Mouse (Mus musculus): ENCODE measurements at regions not wholly inside any gene's neighbourhood (a gene's known extent, or its start where the extent isn't known, plus 50 kb on each side); places are given as distances from the start of the nearest gene placed in this dataset.

- Histone ChIP-seq H3K9ac (replicated peaks; ENCODE audit: low read length) (no peak overlapping the region), H3K4me1 (ENCODE audit: insufficient read depth, low read length) (0 out of 2 replicates have a peak, but pooled peaks cover 4% of the 10 kb centered on the region), H3K9me3 (ENCODE audit: low read length) (no peaks in the 10 kb centered on the region), H3K36me3 (ENCODE audit: insufficient read depth, low read length) (no peaks in the 10 kb centered on the region), H3K27me3 (ENCODE audit: insufficient read depth, low read length) (no peaks in the 10 kb centered on the region), H3K4me3 (ENCODE audit: low read length) (no peak overlapping the region), H3K4me2 (replicated peaks; ENCODE audit: low read depth, low read length) (no peak overlapping the region), H3K27ac (ENCODE audit: low read length) (no peak overlapping the region)
- 37% methylated on average over 18 of the region's 18 CpGs for WGBS
- no peak for ATAC-seq (ENCODE audit: low FRiP score, low TSS enrichment)
These were observed 787.4 kb downstream of the Nr2f2 start for GRCm38 (mm10) chr7:69578958-69579810.

- no peak overlapping the region for H3K4me3 ChIP-seq (ENCODE audit: low read length)
- no peaks in the 10 kb centered on the region for H3K4me1 ChIP-seq (ENCODE audit: insufficient read depth, low read length)
- H3K4me2 ChIP-seq (replicated peaks; ENCODE audit: low read depth, low read length): no peak overlapping the region
- ATAC-seq (ENCODE audit: low FRiP score, low TSS enrichment): no peak
- no peak overlapping the region for H3K27ac ChIP-seq (ENCODE audit: low read length)
- H3K9me3 ChIP-seq (ENCODE audit: low read length): no peaks in the 10 kb centered on the region
- no peak overlapping the region for H3K9ac ChIP-seq (replicated peaks; ENCODE audit: low read length)
- H3K27me3 ChIP-seq (ENCODE audit: insufficient read depth, low read length): no peaks in the 10 kb centered on the region
- WGBS: 81% methylated on average over 6 of the region's 6 CpGs
- no peaks in the 10 kb centered on the region for H3K36me3 ChIP-seq (ENCODE audit: insufficient read depth, low read length)
These were observed 788.8 kb downstream of the Nr2f2 start for GRCm38 (mm10) chr7:69577754-69578153.

DNA sequence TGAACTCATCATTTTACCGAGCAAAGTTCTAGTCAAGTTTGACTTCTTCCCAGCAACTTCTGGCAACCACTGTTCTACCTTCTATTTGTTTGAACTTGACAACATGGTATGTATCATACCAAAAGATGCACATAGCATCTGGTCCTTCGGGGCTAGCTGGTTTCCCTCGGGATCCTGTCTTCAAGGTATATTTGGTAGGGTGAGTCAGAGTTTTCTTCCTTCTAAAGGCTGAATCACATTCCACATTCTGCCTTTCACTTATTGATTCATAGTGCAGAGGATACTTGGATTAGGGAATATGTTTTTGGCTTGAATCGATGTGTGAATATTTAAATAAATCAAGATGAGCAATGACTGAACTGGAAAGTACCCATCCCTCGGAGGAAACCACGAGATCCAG lies 789.9 kb downstream of the Nr2f2 start:
- no peaks in the 10 kb centered on the region for H3K36me3 ChIP-seq (ENCODE audit: insufficient read depth, low read length)
- H3K4me2 ChIP-seq (replicated peaks; ENCODE audit: low read depth, low read length): no peak overlapping the region
- H3K27ac ChIP-seq (ENCODE audit: low read length): no peak overlapping the region
- no peak overlapping the region for H3K9ac ChIP-seq (replicated peaks; ENCODE audit: low read length)
- WGBS: 88% methylated on average over 6 of the region's 6 CpGs
- H3K27me3 ChIP-seq (ENCODE audit: insufficient read depth, low read length): no peaks in the 10 kb centered on the region
- no peak for ATAC-seq (ENCODE audit: low FRiP score, low TSS enrichment)
- no peak overlapping the region for H3K4me3 ChIP-seq (ENCODE audit: low read length)
- H3K9me3 ChIP-seq (ENCODE audit: low read length): no peaks in the 10 kb centered on the region
- no peaks in the 10 kb centered on the region for H3K4me1 ChIP-seq (ENCODE audit: insufficient read depth, low read length)

GRCm38 (mm10) chr7:69573730-69574129 lies 792.8 kb downstream of the Nr2f2 start:
- H3K4me2 ChIP-seq (replicated peaks; ENCODE audit: low read depth, low read length): no peak overlapping the region
- no peaks in the 10 kb centered on the region for H3K36me3 ChIP-seq (ENCODE audit: insufficient read depth, low read length)
- no peak overlapping the region for H3K4me3 ChIP-seq (ENCODE audit: low read length)
- ATAC-seq (ENCODE audit: low FRiP score, low TSS enrichment): no peak
- no peak overlapping the region for H3K27ac ChIP-seq (ENCODE audit: low read length)
- no peaks in the 10 kb centered on the region for H3K4me1 ChIP-seq (ENCODE audit: insufficient read depth, low read length)
- 72% methylated on average over 5 of the region's 5 CpGs for WGBS
- no peaks in the 10 kb centered on the region for H3K9me3 ChIP-seq (ENCODE audit: low read length)
- no peak overlapping the region for H3K9ac ChIP-seq (replicated peaks; ENCODE audit: low read length)
- no peaks in the 10 kb centered on the region for H3K27me3 ChIP-seq (ENCODE audit: insufficient read depth, low read length)

GRCm38 (mm10) chr7:69572626-69573394 lies 793.7 kb downstream of the Nr2f2 start:
- Histone ChIP-seq H3K27ac (ENCODE audit: low read length) (no peak overlapping the region), H3K9me3 (ENCODE audit: low read length) (no peaks in the 10 kb centered on the region), H3K27me3 (ENCODE audit: insufficient read depth, low read length) (no peaks in the 10 kb centered on the region), H3K4me1 (ENCODE audit: insufficient read depth, low read length) (no peaks in the 10 kb centered on the region), H3K36me3 (ENCODE audit: insufficient read depth, low read length) (no peaks in the 10 kb centered on the region), H3K4me3 (ENCODE audit: low read length) (no peak overlapping the region), H3K4me2 (replicated peaks; ENCODE audit: low read depth, low read length) (no peak overlapping the region), H3K9ac (replicated peaks; ENCODE audit: low read length) (no peak overlapping the region)
- no peak for ATAC-seq (ENCODE audit: low FRiP score, low TSS enrichment)
- WGBS: 67% methylated on average over 7 of the region's 7 CpGs

- Histone ChIP-seq H3K27me3 (ENCODE audit: insufficient read depth, low read length) (no peaks in the 10 kb centered on the region), H3K4me2 (replicated peaks; ENCODE audit: low read depth, low read length) (no peak overlapping the region), H3K4me1 (ENCODE audit: insufficient read depth, low read length) (no peaks in the 10 kb centered on the region), H3K9ac (replicated peaks; ENCODE audit: low read length) (no peak overlapping the region), H3K4me3 (ENCODE audit: low read length) (no peak overlapping the region), H3K27ac (ENCODE audit: low read length) (no peak overlapping the region), H3K36me3 (ENCODE audit: insufficient read depth, low read length) (no peaks in the 10 kb centered on the region), H3K9me3 (ENCODE audit: low read length) (no peaks in the 10 kb centered on the region)
- ATAC-seq (ENCODE audit: low FRiP score, low TSS enrichment): no peak
- WGBS: 80% methylated on average over 4 of the region's 4 CpGs
These were observed 799.6 kb downstream of the Nr2f2 start for GRCm38 (mm10) chr7:69566949-69567348.

- Histone ChIP-seq H3K4me3 (ENCODE audit: low read length) (no peak overlapping the region), H3K27me3 (ENCODE audit: insufficient read depth, low read length) (no peaks in the 10 kb centered on the region), H3K27ac (ENCODE audit: low read length) (no peak overlapping the region), H3K9me3 (ENCODE audit: low read length) (no peaks in the 10 kb centered on the region), H3K4me2 (replicated peaks; ENCODE audit: low read depth, low read length) (no peak overlapping the region), H3K36me3 (ENCODE audit: insufficient read depth, low read length) (no peaks in the 10 kb centered on the region), H3K4me1 (ENCODE audit: insufficient read depth, low read length) (no peaks in the 10 kb centered on the region), H3K9ac (replicated peaks; ENCODE audit: low read length) (no peak overlapping the region)
- ATAC-seq (ENCODE audit: low FRiP score, low TSS enrichment): no peak
- WGBS: 85% methylated on average over 2 of the region's 2 CpGs
These were observed 802.1 kb downstream of the Nr2f2 start for GRCm38 (mm10) chr7:69564432-69564831.

GRCm38 (mm10) chr7:69554776-69555175 lies 805.7 kb upstream of the Arrdc4 start:
- WGBS: 72% methylated on average over 8 of the region's 8 CpGs
- no peak overlapping the region for H3K4me2 ChIP-seq (replicated peaks; ENCODE audit: low read depth, low read length)
- H3K9ac ChIP-seq (replicated peaks; ENCODE audit: low read length): no peak overlapping the region
- no peaks in the 10 kb centered on the region for H3K9me3 ChIP-seq (ENCODE audit: low read length)
- H3K27me3 ChIP-seq (ENCODE audit: insufficient read depth, low read length): no peaks in the 10 kb centered on the region
- H3K4me3 ChIP-seq (ENCODE audit: low read length): no peak overlapping the region
- ATAC-seq (ENCODE audit: low FRiP score, low TSS enrichment): no peak
- no peaks in the 10 kb centered on the region for H3K4me1 ChIP-seq (ENCODE audit: insufficient read depth, low read length)
- no peak overlapping the region for H3K27ac ChIP-seq (ENCODE audit: low read length)
- H3K36me3 ChIP-seq (ENCODE audit: insufficient read depth, low read length): no peaks in the 10 kb centered on the region

DNA sequence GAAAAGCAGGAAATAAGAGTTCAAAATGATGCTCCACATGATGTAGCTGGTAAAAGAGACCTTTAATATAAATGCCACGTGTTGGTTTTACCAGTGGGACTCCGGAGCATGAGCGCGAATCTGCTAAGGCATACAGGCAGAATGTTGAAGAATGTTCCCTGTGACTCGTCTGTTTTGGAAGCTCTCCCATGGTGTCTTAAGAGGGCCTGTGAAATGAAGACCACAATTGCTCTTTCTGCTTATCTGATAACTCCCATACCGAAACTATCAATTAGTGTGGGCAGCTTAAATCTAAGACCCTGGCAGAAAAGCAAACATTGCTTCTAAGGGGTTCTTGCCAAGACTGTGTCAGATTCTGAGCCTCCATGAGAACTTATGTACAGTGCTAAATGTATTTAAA lies 804.9 kb upstream of the Arrdc4 start:
- no peak for ATAC-seq (ENCODE audit: low FRiP score, low TSS enrichment)
- WGBS: 85% methylated on average over 6 of the region's 6 CpGs

GRCm38 (mm10) chr7:69536072-69536471 lies 787.0 kb upstream of the Arrdc4 start:
- 82% methylated on average over 1 of the region's 1 CpGs for WGBS
- no peak overlapping the region for H3K4me3 ChIP-seq (ENCODE audit: low read length)
- H3K27ac ChIP-seq (ENCODE audit: low read length): no peak overlapping the region
- H3K27me3 ChIP-seq (ENCODE audit: insufficient read depth, low read length): no peaks in the 10 kb centered on the region
- ATAC-seq (ENCODE audit: low FRiP score, low TSS enrichment): no peak
- H3K4me1 ChIP-seq (ENCODE audit: insufficient read depth, low read length): no peaks in the 10 kb centered on the region
- H3K9ac ChIP-seq (replicated peaks; ENCODE audit: low read length): no peak overlapping the region
- H3K4me2 ChIP-seq (replicated peaks; ENCODE audit: low read depth, low read length): no peak overlapping the region
- no peaks in the 10 kb centered on the region for H3K9me3 ChIP-seq (ENCODE audit: low read length)
- H3K36me3 ChIP-seq (ENCODE audit: insufficient read depth, low read length): no peaks in the 10 kb centered on the region

More for the DNA sequence above, 804.9 kb upstream of the Arrdc4 start:
- no peak overlapping the region for H3K4me2 ChIP-seq (replicated peaks; ENCODE audit: low read depth, low read length)
- no peak overlapping the region for H3K4me3 ChIP-seq (ENCODE audit: low read length)
- H3K4me1 ChIP-seq (ENCODE audit: insufficient read depth, low read length): no peaks in the 10 kb centered on the region
- no peak overlapping the region for H3K9ac ChIP-seq (replicated peaks; ENCODE audit: low read length)
- no peaks in the 10 kb centered on the region for H3K27me3 ChIP-seq (ENCODE audit: insufficient read depth, low read length)
- no peaks in the 10 kb centered on the region for H3K9me3 ChIP-seq (ENCODE audit: low read length)
- H3K36me3 ChIP-seq (ENCODE audit: insufficient read depth, low read length): no peaks in the 10 kb centered on the region
- no peak overlapping the region for H3K27ac ChIP-seq (ENCODE audit: low read length)

Data from kidney, embryonic 16.5 days (tissue).